Mouse (Mus musculus): Measurements from ENCODE around the gene Abhd2.

Abhd2 gene

GRCm38 (mm10) chr7:79293605-79294232, 20.7 kb downstream of the Abhd2 start:
- DNase-seq (ENCODE audit: low spot score in 2 of 2) = no peak

- DNase-seq (ENCODE audit: low spot score in 2 of 2) = no peak
Observed at GRCm38 (mm10) chr7:79294449-79294980, 21.5 kb downstream of the Abhd2 start.

- DNase-seq (ENCODE audit: low spot score in 2 of 2) = peak in 1 of 2 experiments; percentile 42
Observed at GRCm38 (mm10) chr7:79295196-79295826, 22.3 kb downstream of the Abhd2 start.

- DNase-seq (ENCODE audit: low spot score in 2 of 2) = no peak
Observed at GRCm38 (mm10) chr7:79298681-79299080, 25.7 kb downstream of the Abhd2 start.

GRCm38 (mm10) chr7:79299548-79299947, 26.5 kb downstream of the Abhd2 start:
- DNase-seq (ENCODE audit: low spot score in 2 of 2) = no peak

GRCm38 (mm10) chr7:79300432-79301151, 27.6 kb downstream of the Abhd2 start:
- no peak for DNase-seq (ENCODE audit: low spot score in 2 of 2)

- no peak for DNase-seq (ENCODE audit: low spot score in 2 of 2)
Observed at GRCm38 (mm10) chr7:79302145-79302544, 29.1 kb downstream of the Abhd2 start.

GRCm38 (mm10) chr7:79302586-79302985, 29.6 kb downstream of the Abhd2 start:
- no peak for DNase-seq (ENCODE audit: low spot score in 2 of 2)

- no peak for DNase-seq (ENCODE audit: low spot score in 2 of 2)
Observed at GRCm38 (mm10) chr7:79303183-79303761, 30.3 kb downstream of the Abhd2 start.

- DNase-seq (ENCODE audit: low spot score in 2 of 2) = no peak
Observed at GRCm38 (mm10) chr7:79308455-79309030, 35.5 kb downstream of the Abhd2 start.

- no peak for DNase-seq (ENCODE audit: low spot score in 2 of 2)
Observed at GRCm38 (mm10) chr7:79309247-79310190, 36.5 kb downstream of the Abhd2 start.

GRCm38 (mm10) chr7:79310191-79310555, 37.2 kb downstream of the Abhd2 start:
- no peak for DNase-seq (ENCODE audit: low spot score in 2 of 2)

- DNase-seq (ENCODE audit: low spot score in 2 of 2) = no peak
Observed at GRCm38 (mm10) chr7:79311420-79311988, 38.5 kb downstream of the Abhd2 start.

GRCm38 (mm10) chr7:79312246-79312645, 39.2 kb downstream of the Abhd2 start:
- no peak for DNase-seq (ENCODE audit: low spot score in 2 of 2)

- no peak for DNase-seq (ENCODE audit: low spot score in 2 of 2)
Observed at GRCm38 (mm10) chr7:79313519-79314059, 40.6 kb downstream of the Abhd2 start.

- DNase-seq (ENCODE audit: low spot score in 2 of 2) = no peak
Observed at GRCm38 (mm10) chr7:79314517-79314916, 41.5 kb downstream of the Abhd2 start.

- no peak for DNase-seq (ENCODE audit: low spot score in 2 of 2)
Observed at GRCm38 (mm10) chr7:79315149-79315548, 42.1 kb downstream of the Abhd2 start.

GRCm38 (mm10) chr7:79316069-79316695, 43.2 kb downstream of the Abhd2 start:
- DNase-seq (ENCODE audit: low spot score in 2 of 2) = no peak

- no peak for DNase-seq (ENCODE audit: low spot score in 2 of 2)
Observed at GRCm38 (mm10) chr7:79317576-79317975, 44.6 kb downstream of the Abhd2 start.
